Mouse (Mus musculus): ENCODE measurements around the gene Serpinf2. TPM values are rescaled to one million over a fixed set of nuclear protein-coding genes. Genes with fewer than 3 reads are reported as not detected.

The Serpinf2 gene
- total RNA-seq, 2 experiments from 2014 or later, result 0.62 to 0.71 TPM

DNA sequence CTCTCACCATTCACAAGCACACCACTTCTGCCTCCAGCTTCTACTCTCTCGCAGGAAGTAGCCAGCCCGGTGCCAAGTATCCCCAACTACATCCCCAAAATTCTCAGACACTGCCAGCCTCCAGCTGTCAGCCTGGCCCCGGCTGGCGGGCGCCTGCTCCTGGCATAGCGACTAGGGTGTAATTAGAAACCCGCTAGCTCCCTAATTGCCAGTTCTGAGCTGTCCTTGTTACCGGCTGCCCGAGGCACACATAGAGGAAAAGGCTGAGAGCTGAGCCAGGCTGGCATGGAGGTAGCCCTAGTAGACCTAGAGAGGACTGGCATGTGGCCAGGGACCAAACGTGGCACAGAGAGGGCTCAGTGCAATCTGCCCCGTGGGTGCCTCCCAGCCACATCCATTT lies 8.1 kb downstream of the Serpinf2 start:
- DNase-seq (ENCODE audit: low spot score in 2 of 2), result peak; percentile 81 to 95

- no peak for DNase-seq (ENCODE audit: low spot score in 2 of 2)
These were observed 10.2 kb downstream of the Serpinf2 start for GRCm38 (mm10) chr11:75429019-75429705.

DNA sequence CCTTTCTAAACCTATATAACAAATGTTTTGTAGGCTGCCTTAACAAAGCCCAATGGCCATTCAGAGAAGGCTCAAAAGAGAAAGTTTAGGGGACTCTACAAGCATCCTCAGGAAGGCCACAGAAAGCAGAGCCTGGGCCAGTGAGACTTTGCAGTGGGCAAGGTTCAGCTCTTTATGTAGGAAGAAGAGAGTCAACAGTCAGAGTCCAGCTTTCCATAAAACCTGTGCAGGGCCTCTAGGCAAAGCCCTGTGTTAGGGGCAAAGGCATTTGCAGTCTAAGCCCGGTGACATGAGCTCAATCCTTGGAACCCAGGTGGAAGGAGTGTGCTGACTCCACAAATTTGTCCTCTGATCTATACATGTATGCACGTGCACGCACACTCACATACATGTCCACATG lies 14.9 kb downstream of the Serpinf2 start:
- no peak for DNase-seq (ENCODE audit: low spot score in 2 of 2)

GRCm38 (mm10) chr11:75424033-75424432 lies 15.4 kb downstream of the Serpinf2 start:
- no peak for DNase-seq (ENCODE audit: low spot score in 2 of 2)

- no peak for DNase-seq (ENCODE audit: low spot score in 2 of 2)
These were observed 16.3 kb downstream of the Serpinf2 start for GRCm38 (mm10) chr11:75423091-75423490.

DNA sequence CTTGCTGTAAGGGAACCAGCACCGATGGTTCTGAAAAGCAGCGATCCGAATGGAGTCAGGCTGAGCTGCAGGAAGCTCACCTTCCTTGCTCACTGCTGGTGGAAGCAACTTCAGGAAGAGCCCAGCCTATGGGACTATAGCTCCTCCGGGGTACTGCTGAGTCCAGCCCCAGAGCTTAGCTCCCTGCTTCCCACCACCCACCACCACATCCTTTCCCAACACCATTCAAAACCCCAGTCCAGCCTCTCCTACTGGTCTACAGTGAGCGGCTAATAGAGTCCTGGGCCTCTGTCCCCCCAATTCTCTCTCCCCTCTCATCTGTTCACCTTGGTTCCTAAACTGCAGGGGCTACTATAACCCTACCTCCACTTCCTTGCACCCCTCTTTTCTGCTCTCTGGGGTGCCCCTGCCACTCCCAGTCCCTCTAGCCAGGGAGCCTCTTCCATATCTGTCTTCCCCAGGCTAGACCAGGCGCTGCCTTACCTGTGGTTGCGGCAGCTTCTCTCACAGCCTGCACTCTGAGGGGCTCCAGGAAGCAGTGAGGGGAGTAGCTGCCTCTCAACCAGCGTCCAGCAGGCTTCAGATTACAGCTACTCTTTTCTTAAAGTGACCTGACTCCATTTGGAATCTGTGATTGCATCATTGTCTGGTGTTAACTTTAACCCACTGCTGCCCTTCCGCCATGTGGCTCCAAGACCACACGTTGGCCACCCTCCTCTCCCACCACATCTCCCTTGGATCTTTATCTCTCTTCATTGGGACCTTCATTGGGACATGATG lies 17.2 kb downstream of the Serpinf2 start, which contains the start of gene Serpinf1:
Gene Serpinf1 (minus strand): TSS at position 689 of the 780 bp plus-strand sequence.
- DNase-seq (ENCODE audit: low spot score in 2 of 2), result no peak

DNA sequence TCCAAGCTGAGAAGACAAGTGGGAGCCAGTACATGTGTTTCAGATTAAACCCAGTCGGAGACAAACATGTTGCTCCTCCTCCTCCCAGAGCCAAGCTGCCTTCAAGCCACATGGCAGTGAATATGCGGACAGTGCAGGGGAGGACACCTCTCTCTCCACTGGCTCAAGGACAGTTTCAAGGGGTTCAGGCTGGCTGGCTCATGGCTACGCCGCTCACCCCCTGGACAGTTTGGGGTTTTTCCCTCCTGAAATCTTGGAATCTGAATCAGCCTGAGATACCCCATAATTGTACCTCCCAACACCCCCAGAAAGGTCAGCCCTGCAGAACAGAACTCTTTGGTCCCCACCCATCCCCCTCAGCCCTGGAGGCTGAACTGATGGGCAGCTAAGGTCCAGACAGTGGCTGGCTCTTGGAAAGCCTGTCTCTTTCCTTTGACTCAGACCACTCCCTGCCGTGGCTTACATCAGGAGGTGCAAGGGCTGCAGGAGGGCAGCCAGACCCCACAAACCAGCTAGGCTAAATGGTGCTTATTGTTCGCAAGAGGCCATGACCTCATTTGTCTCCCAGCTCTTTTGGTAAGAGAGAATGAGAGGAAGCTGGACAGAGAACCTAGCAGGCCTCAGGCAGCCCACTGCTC lies 17.9 kb downstream of the Serpinf2 start:
- no peak for DNase-seq (ENCODE audit: low spot score in 2 of 2)

- DNase-seq (ENCODE audit: low spot score in 2 of 2), result no peak
These were observed 18.5 kb downstream of the Serpinf2 start for GRCm38 (mm10) chr11:75420810-75421374.

DNA sequence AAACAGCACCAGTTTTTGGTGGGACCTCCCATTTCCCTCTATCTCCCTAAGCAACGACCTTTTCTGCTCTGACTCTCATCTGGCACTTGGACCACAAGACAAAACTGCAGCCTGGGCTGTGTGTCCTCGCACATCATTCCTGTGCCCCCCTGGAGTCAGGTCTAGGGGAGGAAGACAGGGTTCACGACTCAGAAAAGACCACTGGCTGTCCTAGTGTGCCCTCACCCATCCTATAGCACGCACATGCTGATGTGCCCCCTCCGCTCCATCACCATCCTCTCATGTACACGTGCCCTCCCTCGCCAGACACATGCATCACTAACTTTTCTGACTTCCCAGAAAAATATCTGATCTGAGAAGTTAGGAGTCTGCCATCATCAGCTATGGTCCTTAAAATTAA lies 19.4 kb downstream of the Serpinf2 start:
- no peak for DNase-seq (ENCODE audit: low spot score in 2 of 2)

GRCm38 (mm10) chr11:75415994-75416393 lies 23.4 kb downstream of the Serpinf2 start:
- no peak for DNase-seq (ENCODE audit: low spot score in 2 of 2)

DNA sequence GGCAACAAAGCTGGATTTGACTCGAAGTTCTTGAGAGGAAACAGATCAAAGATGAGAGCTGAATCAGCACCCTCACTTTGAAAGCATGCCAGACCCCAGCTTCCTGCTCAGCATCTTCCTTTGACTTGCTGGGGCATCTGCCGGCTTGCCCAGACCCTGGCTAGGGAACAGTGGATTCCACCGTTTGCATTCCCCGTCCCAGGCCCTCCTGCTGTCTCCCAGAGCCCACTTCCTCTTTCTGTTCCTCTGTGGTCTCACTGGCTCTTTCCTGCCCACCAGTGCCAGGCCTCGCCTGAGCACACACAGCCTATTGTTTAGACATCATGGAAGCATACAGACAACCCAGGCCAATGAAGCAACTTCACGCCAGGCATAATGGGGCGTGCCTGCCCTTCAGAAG lies 24.3 kb downstream of the Serpinf2 start:
- no peak for DNase-seq (ENCODE audit: low spot score in 2 of 2)

- no peak for DNase-seq (ENCODE audit: low spot score in 2 of 2)
These were observed 28.8 kb downstream of the Serpinf2 start for GRCm38 (mm10) chr11:75410591-75410990.

DNA sequence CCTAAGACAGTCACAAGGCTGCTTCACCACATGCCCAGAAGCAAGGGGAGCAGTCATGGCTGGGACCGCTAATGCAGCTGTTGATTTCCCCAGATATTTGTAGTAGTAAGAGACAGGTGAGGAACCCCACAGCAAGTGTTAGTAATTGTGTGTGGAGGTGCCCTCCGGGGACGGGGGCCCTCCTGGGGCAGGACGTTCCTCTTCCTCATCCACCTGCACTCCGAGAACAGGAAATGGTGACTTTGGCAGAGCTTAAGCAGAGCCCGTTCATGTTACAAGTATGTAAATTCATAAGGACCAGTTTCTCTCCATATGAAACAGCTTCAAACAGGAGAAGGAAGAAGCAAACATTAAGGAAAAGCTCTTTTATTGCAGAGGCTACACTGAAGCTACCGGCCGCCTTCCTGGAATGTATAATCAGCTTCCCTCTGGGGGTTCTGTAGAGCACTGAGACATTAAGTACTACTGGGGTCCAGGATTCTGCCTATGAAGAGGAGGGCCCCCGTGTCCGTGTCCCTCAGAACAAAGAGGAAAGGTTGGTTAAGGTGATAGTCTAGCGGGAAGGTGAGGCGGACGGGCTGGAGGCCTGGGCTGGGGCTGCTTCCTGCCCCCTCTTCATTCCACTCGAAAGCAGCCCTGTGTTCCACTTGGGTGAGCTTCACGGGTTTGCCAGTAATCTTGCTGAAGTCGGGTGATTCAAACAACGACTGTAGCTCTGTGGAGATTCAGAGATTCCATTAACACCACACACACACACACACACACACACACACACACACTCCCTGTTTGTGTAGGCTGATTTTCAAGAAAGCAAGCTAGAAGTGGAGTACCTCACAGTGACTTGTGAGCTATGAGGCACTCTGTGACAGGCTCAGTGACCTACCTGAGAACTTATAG lies 29.5 kb downstream of the Serpinf2 start:
- DNase-seq (ENCODE audit: low spot score in 2 of 2), result no peak

- DNase-seq (ENCODE audit: low spot score in 2 of 2), result no peak
These were observed 32.5 kb downstream of the Serpinf2 start for GRCm38 (mm10) chr11:75406865-75407264.

DNA sequence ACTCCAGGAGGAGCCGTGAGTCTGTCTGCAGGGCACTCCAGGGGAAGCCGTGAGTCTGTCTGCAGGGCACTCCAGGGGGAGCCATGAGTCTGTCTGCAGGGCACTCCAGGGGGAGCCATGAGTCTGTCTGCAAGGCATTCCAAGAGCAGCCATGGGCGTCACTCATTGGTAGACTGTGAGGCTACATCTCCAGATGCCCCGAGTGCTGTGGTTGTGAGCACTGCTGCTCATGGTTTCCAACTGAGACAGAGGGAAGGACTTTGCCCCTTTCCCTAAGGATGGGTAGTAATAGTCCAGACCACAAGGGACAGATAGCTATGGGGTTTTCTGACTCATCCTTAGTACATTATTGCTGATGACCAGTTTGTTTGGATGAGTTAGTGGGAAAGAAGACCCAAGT lies 33.3 kb downstream of the Serpinf2 start:
- no peak for DNase-seq (ENCODE audit: low spot score in 2 of 2)

DNA sequence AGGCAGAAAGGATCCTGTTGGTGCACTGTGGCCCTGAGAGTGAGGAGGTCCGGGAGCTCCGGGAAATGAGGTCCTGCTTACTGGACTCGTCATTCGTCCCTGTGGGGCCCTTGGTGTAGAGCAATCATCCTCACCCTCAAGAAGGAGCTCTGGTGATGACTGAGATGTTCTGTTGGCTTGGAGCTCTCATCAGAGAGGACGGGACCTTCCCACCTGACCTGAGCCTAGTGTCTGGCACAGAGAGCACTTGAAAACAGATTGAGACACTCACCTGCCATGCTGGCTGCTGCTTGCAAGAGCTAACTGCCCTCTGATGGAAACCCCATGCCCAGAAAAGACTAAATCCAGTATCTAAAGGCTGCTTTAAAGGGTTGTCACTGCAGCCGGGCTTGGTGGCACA lies 34.6 kb downstream of the Serpinf2 start:
- DNase-seq (ENCODE audit: low spot score in 2 of 2), result no peak

DNA sequence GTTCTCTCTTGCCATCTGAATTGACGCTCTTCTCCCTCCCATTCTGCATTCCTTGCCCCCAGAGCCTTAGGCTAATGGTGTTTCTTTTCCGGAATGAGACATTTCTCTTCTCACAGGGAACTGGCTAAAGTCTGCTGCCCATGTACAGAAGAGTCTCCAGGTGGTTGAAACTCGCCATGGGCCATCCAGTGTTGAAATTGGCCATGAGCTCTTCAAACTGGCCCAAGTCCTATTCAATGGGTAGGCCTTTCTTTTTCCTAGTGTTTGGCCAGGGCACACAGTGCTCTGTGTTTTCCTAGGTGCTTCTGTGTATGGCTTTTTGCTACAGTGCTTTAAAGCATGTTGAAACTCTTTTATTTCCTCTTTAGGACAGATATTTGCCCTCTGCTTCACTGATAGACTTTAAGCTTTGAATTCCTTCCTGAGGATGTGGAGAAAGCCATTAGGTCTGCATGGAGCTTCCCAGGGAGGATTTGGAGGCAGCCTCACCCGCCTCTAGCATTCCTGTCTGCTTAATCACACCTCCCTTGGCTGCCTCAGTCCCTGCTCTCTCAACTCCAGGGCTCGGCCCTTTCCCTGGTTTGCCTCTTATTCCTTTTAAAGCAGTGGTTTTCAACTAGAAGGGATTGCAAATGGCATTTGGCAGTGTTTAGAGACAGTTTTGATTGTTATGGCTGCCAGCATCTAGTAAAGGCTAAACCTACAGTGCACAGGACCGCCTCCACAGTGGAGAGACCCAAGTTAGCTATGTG lies 35.9 kb downstream of the Serpinf2 start:
- DNase-seq (ENCODE audit: low spot score in 2 of 2), result no peak

- DNase-seq (ENCODE audit: low spot score in 2 of 2), result peak; percentile 63 to 76
These were observed 37.1 kb downstream of the Serpinf2 start for GRCm38 (mm10) chr11:75402271-75402690.

GRCm38 (mm10) chr11:75400099-75400498 lies 39.3 kb downstream of the Serpinf2 start:
- DNase-seq (ENCODE audit: low spot score in 2 of 2), result no peak

- peak in 1 of 2 experiments; percentile 34 for DNase-seq (ENCODE audit: low spot score in 2 of 2)
These were observed 40.0 kb downstream of the Serpinf2 start for GRCm38 (mm10) chr11:75399411-75399841.
